Mouse (Mus musculus) mesoderm, embryonic 11.5 days (tissue): ENCODE measurements around the gene Gm20388.
"Not testable (repeated sequence)": the region's sequence is repeated elsewhere in the genome, so short reads cannot be mapped to it uniquely, and the experiment has no call there.

ENCODE experiments used
- DNase-seq: peaks from one replicate; pipeline ENCODE4 v3.0.0-alpha.2; 2012; ENCODE audit warnings: low read depth, low spot score

Gm20388 gene

GRCm38 (mm10) chr8:121273195-121273594 is 1362.6 kb downstream of the Gm20388 start:
- DNase-seq = no peak

GRCm38 (mm10) chr8:121273620-121274019 is 1363.0 kb downstream of the Gm20388 start:
- DNase-seq = no peak

DNA sequence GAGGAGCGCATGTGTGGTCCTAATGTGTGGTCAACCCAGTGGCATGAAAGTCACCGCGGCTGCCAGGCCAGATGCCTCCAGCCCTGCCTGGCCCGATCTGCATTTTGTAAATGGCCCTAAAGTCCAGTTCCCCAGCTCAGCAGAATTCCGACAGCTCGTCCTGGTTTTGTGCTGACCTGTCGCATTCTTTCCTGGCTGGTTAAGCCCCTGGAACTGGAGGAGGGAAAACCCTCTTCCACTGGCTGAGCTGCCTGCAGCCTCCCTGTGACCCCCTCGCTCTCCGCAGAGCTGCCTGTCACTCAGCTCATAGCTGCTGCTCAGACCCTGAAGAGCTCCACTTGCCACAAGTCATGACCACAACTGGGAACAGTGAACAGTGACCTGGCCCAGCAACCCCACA is 1369.8 kb downstream of the Gm20388 start:
- DNase-seq = peak; percentile 71

DNA sequence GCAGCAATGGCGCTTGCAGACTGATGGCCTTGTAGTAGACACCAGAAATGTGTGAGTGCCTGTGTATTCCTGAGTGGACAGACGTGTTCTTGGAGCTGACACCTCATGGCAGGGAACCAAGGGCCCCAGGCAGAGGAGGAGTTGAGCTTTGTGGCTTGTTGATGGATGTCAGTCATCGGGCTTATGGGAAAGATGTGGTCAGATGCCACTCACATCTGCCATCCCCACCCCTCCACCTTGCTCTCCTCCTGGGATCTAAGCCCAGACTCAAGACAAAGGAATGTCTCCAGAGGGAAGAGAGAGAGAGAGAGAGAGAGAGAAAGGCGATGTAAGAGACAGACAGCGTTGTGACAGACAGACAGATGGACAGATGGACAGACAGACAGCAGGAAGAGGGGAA is 1378.7 kb downstream of the Gm20388 start:
- no peak for DNase-seq

DNA sequence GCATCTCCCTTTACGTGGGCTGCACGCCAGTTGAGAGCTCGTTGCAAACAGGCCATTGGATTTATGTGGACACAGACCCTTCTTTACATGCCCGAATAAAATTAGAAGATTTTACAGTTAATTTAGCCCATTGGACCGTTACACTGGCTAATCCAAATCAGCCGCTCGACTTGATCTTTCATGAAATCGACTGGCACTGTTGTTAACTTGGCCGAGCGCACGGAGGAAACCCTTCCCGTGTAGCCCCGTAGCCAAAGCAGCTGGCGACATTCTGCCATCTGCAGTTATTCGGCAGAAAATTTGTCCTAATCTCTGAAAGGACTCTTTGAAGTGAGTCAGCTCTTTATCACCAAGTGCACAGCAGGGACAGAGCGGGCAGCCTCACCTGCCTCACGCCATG is 1379.9 kb downstream of the Gm20388 start:
- DNase-seq = no peak

DNA sequence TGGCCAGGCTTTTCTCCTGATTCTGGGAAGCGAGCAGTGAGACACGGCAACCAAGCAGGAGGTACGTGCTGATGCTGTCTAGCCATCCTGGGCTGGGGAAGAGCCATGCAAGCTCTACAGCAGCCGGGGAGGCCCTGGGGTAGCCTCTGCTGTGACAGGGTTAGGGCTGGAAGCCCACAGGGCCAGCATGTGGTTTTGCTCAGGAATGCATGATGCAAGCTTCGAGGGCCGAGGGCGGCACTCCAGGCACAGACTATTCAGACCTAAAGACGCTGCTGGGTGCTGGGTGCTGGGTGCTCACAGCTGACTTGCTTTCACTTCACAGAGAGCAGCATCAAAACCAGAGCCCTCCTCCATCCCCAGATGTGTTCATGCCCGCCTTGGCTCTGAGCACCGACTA is 1382.8 kb downstream of the Gm20388 start:
- DNase-seq = no peak

- peak; percentile 82 for DNase-seq
Observed at GRCm38 (mm10) chr8:121294234-121295108, 1383.8 kb downstream of the Gm20388 start.

DNA sequence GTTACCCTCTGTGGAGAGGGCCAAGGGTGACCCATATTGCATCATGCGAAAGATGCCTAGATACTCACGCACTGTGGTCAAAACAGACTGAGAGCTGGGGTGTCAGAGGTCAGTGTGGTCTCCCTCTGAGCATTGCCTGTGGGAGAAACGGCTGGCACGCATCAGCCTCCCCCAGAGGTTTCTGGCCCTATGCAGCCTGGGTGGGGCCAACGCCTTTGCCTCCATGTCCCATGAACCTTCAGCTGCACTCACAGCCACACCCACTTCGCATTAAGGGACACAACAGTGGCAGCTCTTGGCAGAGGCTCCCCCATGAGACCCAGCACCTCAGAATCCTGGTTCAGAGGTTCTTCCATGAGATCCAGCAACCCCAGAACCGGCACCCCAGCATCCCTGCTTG is 1385.4 kb downstream of the Gm20388 start:
- DNase-seq = no peak

DNA sequence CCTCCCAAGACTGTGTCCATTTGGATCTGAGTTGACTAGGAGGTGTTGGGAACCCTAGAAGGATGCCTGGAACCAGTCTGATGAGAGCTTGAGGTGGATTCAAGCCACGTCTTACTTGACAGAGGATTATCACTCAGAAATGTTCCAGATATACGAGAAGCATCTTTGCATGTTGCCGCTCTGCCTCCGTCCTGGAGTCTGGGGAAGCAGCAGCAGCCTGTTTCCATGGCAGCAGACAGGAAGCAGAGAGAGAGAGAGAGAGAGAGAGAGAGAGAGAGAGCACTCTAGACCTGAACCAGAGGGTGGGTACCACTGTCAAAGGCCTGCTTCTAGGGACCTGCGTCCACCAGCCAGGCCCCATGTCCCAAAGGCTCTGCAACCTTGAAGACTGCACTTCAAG is 1386.0 kb downstream of the Gm20388 start:
- no peak for DNase-seq

GRCm38 (mm10) chr8:121297299-121297698 is 1386.7 kb downstream of the Gm20388 start:
- no peak for DNase-seq

DNA sequence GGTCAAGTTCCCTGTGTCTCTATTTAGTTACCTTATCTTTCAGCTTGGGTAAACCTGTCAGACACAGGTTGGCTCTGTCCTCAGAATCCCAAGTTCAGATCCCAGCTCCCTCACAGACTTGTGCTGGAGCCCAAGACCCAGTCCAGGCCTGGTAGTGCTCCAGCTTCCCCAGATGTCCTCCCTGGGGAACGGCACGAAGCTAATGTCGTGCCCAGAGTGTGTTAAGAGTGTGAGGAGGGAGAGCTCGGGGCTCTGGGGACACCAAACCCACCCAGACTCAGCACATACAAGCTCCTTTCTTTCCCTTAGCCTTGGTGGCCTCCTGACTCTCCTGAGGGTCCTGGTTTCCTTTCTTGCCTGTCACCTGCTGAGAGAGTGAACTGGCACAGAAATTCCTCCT is 1389.4 kb downstream of the Gm20388 start:
- DNase-seq = no peak

DNA sequence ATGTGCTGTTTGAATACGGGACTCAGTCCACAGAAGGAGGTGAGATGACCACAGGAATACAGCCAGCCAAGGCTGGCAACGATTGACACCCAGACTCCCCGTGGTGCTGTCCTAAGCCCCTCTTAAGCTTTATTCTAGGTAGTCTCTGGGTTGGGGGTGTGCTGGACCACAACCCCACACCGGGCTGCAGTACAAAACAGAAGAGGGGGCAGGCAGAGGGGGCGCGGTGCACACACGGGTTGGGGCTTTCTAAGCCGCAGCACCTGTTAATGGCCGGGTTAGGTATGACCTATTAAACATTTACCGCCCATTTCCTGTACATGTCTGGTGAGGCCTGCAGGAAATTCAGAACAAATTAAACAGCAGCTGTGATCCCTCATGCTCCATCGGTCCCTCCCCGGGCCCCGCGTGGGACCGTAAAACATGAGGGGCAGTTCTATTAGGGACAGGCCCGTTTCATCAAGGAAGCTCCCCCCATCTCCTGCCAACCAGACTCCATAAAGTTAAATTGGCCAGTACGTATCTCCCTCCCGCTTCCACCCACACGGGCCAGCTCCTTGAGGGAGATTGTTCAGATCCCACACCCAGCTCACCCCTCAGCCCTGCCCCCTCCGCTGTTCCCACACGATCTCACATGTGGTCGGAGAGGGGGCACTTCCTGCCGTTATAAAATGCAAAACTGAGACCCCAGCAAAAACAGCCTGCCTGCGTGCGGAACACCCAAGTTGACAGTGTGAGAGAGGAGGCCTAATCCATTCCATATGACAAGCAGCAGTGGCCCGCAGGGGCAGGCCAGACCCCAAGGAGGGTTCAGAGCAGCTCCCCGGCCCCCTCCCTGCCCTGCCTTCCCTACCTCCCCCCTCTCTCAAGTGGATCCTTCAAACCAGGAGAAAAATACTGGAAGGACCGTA is 1390.1 kb downstream of the Gm20388 start:
- peak; percentile 85 for DNase-seq

- peak; percentile 80 for DNase-seq
Observed at GRCm38 (mm10) chr8:121301431-121301830, 1390.8 kb downstream of the Gm20388 start.

- peak; percentile 60 for DNase-seq
Observed at GRCm38 (mm10) chr8:121301978-121302649, 1391.5 kb downstream of the Gm20388 start.

DNA sequence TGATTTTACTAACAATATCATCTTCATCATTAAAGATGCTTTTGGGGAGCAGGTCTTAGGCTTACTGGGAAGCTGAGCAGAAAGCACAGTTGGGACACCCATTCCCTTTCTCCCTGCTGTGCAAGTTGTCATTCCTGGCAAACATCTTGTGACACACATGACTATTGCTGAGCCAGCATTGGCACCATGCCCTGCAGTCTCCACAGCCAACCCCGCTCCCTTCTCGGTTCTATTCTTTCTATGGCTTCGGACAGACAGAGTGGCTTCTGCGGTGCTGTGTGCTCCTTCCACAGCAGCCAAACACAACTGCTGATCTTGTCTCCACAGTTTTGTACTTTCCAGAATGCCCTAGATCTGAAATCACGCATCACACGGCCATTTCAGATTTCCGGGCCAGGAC is 1397.1 kb downstream of the Gm20388 start:
- no peak for DNase-seq

- DNase-seq = peak; percentile 81
Observed at GRCm38 (mm10) chr8:121310976-121311819, 1400.6 kb downstream of the Gm20388 start.

DNA sequence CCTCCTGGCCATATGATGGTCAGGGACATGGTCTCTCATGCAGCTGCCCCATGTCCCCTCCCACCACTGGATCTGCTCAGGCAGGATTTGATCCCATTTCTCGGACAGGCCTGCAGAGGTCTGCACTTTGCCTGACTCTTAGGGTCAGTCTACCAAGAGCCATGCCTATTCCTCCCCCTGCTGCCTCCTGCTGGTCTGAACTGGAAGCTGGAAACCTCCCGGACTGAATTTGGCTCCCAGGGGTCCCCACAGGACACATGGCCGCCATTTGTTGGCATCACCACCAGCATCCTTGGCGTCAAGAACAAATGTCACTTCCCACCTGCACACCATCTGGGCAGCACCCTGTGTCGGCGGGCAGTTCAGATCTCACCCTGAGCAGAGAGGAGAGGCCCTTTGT is 1402.8 kb downstream of the Gm20388 start:
- DNase-seq = no peak

GRCm38 (mm10) chr8:121314036-121314435 is 1403.4 kb downstream of the Gm20388 start:
- DNase-seq = no peak

DNA sequence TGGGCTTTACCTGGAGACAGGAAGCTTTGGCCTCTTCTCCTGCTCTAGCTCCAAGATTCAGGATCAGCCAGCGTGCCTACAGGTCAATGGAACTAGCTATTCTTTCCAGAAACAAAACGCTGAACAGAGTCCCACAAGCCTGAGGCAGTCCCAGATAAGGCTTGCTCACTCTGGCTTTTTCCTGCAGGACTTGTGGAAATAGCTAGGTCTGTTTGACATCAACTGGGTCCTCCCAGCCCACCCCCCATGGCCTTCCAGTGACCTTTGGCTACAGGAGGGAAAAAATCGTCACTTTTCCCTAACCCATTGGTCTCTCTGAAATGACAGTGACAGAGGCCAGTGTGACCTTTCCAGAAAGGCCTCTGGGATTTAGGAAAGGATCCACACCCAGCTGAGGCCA is 1404.9 kb downstream of the Gm20388 start:
- DNase-seq = no peak

- DNase-seq = peak; percentile 57
Observed at GRCm38 (mm10) chr8:121316009-121316408, 1405.4 kb downstream of the Gm20388 start.

DNA sequence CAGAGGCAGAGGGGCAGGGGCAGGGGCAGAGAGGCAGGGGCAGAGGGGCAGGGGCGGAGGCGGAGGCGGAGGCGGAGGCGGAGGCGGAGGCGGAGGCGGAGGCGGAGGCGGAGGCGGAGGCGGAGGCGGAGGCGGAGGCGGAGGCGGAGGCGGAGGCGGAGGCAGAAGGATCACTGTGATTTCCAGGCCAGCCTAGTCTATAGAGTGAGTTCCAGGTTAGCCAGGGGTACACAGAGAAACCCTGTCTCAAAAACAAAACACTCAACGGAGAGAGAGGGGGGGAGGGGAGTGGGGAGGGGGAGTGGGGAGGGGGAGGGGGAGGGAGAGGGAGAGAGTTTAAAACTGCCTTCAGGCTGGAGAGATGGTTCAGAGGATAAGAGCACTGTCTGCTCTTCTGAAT is 1408.1 kb downstream of the Gm20388 start:
- not testable (repeated sequence) for DNase-seq
